Mouse (Mus musculus) forebrain, embryonic 14.5 days (tissue): ENCODE measurements around the gene Inafm1. TPM values are rescaled to one million over a fixed set of nuclear protein-coding genes. Genes with fewer than 3 reads are reported as not detected.
A peak's percentile ranks its signal among the peaks of the same experiment; 100 is the strongest.

Experiments used
- ATAC-seq: fragments of 200-750 bp; cut with Nextera tagmentation; 2 replicates; pipeline ENCODE4 v1.8.0; 2017; ENCODE audit warnings: mild to moderate bottlenecking, moderate library complexity
- DNase-seq: peaks from one replicate; pipeline ENCODE4 v3.0.0-alpha.2; 2015; ENCODE audit warnings: low spot score
- H3K27ac ChIP-seq: fragments of 300-500 bp; sonication (generic); 2 replicates; pipeline ENCODE4 v1.5.1; 2014; ENCODE audit warnings: low read depth, mild to moderate bottlenecking, control low read depth, low read length, moderate library complexity
- H3K27me3 ChIP-seq: fragments of 300-500 bp; sonication (generic); replicated peaks from 2 replicates; pipeline ENCODE4 v1.6.1; 2014; ENCODE audit warnings: low read length, control low read depth, mixed read lengths; ENCODE audit not compliant: control insufficient read depth, insufficient read depth
- H3K36me3 ChIP-seq: fragments of 300-500 bp; sonication (generic); 2 replicates; pipeline ENCODE4 v1.6.1; 2014; ENCODE audit warnings: low read length, control low read depth; ENCODE audit not compliant: control insufficient read depth, insufficient read depth
- H3K4me1 ChIP-seq: fragments of 300-500 bp; sonication (generic); 2 replicates; pipeline ENCODE4 v1.6.1; 2014; ENCODE audit warnings: antibody characterized with exemption, low read length, control low read depth; ENCODE audit not compliant: control insufficient read depth, insufficient read depth
- H3K4me2 ChIP-seq: fragments of 300-500 bp; sonication (generic); 2 replicates; pipeline ENCODE4 v1.6.1; 2014; ENCODE audit warnings: mild to moderate bottlenecking, control low read depth, low read length
- H3K4me3 ChIP-seq: fragments of 300-500 bp; sonication (generic); 2 replicates; pipeline ENCODE4 v1.5.1; 2014; ENCODE audit warnings: low read depth, low read length, control low read depth
- H3K9ac ChIP-seq: fragments of 300-500 bp; sonication (generic); 2 replicates; pipeline ENCODE4 v1.6.1; 2014; ENCODE audit warnings: mild to moderate bottlenecking, low read length, control low read depth, moderate library complexity
- H3K9me3 ChIP-seq: fragments of 300-500 bp; sonication (generic); replicated peaks from 2 replicates; pipeline ENCODE4 v1.6.1; 2016; ENCODE audit warnings: low read length, control low read depth, mixed read lengths; ENCODE audit not compliant: control insufficient read depth
- WGBS: fragments of 180-500 bp; shearing (Covaris S2); extraction: QIAGEN DNeasy Blood & Tissue Kit; methylation state at CpG from one replicate; pipeline ENCODE4 v1.1.7; 2014; 5-methylcytosine and 5-hydroxymethylcytosine counted together
- polyA plus RNA-seq: library from polyadenylated mRNA; unstranded; fragments of >200 nt; fragmentation: Nextera tagmentation; extraction: Ambion mirVana; gene quantifications from 2 replicates; pipeline ENCODE4 v1.2.1, GENCODE M21; 2014

The Inafm1 gene
- polyA plus RNA-seq = 20.4 and 21.0 TPM in 2 replicates

DNA sequence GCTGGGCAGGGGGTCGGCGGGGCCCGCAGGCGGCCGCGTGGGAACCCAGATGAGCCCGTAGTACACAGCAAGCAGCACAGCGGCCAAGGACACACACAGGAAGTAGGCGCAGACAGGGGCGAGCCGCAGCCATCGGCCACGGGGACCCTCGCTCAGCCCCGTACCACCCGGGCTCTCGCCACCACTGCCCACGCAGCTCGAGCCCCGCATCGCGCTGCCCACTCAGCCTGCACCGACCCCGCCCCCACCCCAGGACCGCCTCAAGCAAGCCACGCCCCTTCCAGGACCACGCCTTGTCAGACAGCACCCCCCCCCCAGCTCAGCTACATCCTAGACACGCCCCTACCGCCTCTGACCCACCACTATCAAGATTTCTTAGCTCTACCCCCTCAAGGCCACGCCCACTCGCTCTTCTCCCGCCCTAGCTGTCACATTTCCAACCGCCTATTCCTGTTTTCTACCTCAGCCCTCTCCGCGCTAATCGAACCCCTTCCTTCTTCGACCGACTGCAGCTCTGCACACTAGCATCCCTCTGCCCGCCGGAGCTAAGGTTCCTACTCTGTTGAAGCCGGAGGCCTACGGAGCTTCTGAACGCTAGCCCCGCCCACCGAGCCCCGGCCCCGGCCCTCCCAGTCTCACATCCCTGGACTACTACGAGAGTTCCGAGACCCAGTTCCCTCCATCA is at the start of gene Inafm1:
Gene Inafm1, minus strand, starts transcription at position 537 of the 685 bp plus-strand sequence.
- Histone ChIP-seq H3K9ac (peak within 1 kb of the TSS; percentile 85), H3K36me3 (peaks cover 32% of the 10 kb centered on the region)
- ATAC-seq = peak; percentile 87

DNA sequence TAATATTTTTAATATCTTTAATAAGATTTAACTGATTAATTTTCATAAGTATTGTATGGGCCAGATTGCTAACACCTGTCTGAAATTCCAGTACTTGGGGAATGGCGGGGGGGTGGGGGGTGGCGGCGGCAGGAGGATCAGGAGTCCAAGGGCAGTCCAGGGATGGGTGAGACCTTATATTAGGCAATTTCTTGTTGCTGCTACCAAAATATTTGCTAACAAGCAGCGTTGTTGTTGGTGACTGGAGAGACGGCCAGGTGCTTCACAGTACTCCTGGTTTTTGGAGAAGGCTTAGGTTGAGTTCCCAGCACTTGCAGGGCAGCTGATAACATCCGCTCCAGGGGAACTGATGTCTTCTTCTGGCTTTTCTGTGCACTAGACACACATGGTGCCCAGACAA is 47.1 kb upstream of the Inafm1 start:
- ATAC-seq = no peak
- no peaks in the 10 kb centered on the region for H3K4me1 ChIP-seq
- H3K4me3 ChIP-seq = no peak overlapping the region
- no peak overlapping the region for H3K9ac ChIP-seq
- no peak for DNase-seq
- no peak overlapping the region for H3K4me2 ChIP-seq
- H3K36me3 ChIP-seq = peaks cover 10% of the 10 kb centered on the region; the same call in 1 of the 2 replicates
- no peak overlapping the region for H3K27ac ChIP-seq
- no peaks in the 10 kb centered on the region for H3K9me3 ChIP-seq
- no peaks in the 10 kb centered on the region for H3K27me3 ChIP-seq
- 90% methylated on average over 6 of the region's 6 CpGs for WGBS

More for the DNA sequence above, at the start of gene Inafm1:
- DNase-seq = peak; percentile 97
- Histone ChIP-seq H3K4me3 (peak within 1 kb of the TSS; percentile 81), H3K4me2 (peak within 1 kb of the TSS; percentile 94), H3K27me3 (no peaks in the 10 kb centered on the region), H3K27ac (peak within 1 kb of the TSS; percentile 90), H3K9me3 (no peaks in the 10 kb centered on the region), H3K4me1 (peaks cover 12% of the 10 kb centered on the region; the same call in 1 of the 2 replicates)
- under 1% methylated on average over 45 of the region's 49 CpGs for WGBS

DNA sequence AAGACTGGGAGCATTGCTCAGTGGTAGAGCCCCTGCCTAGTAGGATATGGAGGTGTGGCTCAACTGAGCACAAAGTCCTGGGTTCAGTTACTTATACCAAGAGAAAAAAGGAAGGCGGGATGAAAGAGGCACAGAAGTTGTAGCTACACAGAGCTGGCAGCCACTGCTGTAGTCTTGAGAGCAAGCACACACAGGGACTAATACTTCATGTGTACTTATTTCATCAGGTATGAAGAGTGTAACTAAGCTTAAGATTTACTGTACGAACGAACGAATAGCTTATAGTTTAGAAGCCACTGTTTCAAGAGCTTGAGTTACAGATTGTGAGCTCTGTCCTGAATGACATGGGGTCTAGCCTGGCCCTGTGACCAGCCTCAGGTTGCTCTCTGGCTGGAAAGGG is 45.8 kb upstream of the Inafm1 start:
- Histone ChIP-seq H3K4me2 (no peak overlapping the region), H3K27me3 (no peaks in the 10 kb centered on the region), H3K4me1 (no peaks in the 10 kb centered on the region), H3K9ac (no peak overlapping the region), H3K27ac (no peak overlapping the region), H3K36me3 (peaks cover 8% of the 10 kb centered on the region; the same call in 1 of the 2 replicates), H3K4me3 (no peak overlapping the region), H3K9me3 (no peaks in the 10 kb centered on the region)
- DNase-seq (no peak), ATAC-seq (no peak)
- 91% methylated on average over 4 of the region's 4 CpGs for WGBS

DNA sequence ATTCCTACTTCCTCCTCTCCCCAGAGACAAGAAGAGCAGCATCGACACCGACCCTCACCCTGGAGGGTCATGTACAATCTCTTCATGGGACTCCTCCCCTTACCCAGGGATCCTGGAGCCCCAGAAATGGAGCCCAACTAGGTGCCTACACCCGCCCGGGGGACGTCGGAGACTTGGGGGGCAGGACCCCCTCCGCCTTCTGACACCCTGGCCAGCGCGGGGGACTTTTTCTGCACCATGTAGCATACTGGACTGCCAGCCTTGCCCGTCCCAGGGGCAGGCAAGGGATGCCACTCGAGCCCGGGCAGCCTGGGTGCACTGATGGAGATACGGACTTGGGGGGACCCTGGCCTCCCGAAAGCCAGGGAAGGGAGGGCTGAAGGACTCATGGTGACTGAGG is 43.7 kb upstream of the Inafm1 start:
- no peak for DNase-seq
- Histone ChIP-seq H3K4me3 (no peak overlapping the region), H3K9ac (no peak overlapping the region), H3K36me3 (peaks cover 7% of the 10 kb centered on the region; the same call in 1 of the 2 replicates), H3K27me3 (peaks cover 5% of the 10 kb centered on the region; the same call in 1 of the 2 replicates), H3K4me2 (no peak overlapping the region), H3K27ac (no peak overlapping the region), H3K4me1 (peaks cover 14% of the 10 kb centered on the region), H3K9me3 (no peaks in the 10 kb centered on the region)
- ATAC-seq = no peak
- WGBS = 83% methylated on average over 14 of the region's 14 CpGs

DNA sequence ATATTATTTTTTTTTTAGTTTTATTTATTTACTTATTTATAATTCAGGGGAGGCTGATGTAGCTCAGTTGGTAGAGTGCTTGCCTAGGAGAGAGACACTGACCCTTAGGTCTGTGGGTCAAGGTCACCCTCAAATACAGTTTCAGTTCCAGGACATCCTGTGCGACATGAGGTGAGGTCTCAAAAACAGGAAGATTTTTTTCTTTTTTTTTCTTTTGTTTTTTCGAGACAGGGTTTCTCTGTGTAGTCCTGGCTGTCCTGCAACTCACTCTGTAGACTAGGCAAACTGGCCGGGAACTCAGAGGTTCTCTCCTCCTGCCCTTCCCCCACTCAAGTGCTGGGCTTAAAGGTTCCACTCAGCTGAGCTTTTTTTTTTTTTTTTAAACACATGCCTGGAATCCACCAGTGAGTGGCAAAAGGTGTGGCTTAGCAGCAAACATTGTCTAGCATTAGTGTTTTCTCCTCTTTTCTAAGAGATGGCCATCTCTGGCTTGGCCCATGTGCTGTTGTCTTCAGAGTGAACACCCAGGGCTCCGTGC is 41.9 kb upstream of the Inafm1 start:
- no peak overlapping the region for H3K9ac ChIP-seq
- peaks cover 7% of the 10 kb centered on the region; the same call in 1 of the 2 replicates for H3K36me3 ChIP-seq
- H3K27ac ChIP-seq = no peak overlapping the region
- ATAC-seq (no peak), DNase-seq (no peak)
- H3K9me3 ChIP-seq = no peaks in the 10 kb centered on the region
- H3K4me2 ChIP-seq = no peak overlapping the region
- peaks cover 14% of the 10 kb centered on the region for H3K4me1 ChIP-seq
- peaks cover 11% of the 10 kb centered on the region; the same call in 1 of the 2 replicates for H3K27me3 ChIP-seq
- 74% methylated on average over 4 of the region's 4 CpGs for WGBS
- H3K4me3 ChIP-seq = no peak overlapping the region

DNA sequence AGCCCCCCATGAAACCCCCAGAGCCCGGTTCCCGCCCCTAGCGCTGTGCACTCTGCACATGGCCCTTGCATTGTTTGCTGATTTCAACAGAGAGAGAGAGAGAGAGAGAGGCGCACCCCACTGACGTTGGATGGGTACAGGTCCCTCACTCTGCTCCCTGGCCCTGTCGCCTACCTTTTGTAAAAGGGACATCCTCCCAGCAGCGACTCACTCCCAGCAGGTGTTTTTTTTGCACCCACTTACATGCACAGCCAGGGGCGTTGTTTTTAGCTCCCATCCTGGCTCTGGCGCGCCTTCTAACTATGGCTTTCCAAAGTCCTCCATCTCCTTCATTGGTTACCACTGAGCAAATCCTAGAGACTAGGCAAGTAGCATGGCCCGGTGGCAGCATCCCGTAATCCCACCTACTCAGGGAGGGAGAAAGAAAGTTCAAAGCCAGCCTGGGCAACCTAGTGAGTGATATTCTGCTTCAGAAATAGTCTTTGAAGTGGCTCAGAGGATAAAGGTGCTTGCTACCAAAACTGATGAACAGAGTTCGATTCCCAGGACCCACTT is 40.9 kb upstream of the Inafm1 start:
- H3K9me3 ChIP-seq = no peaks in the 10 kb centered on the region
- peaks cover 7% of the 10 kb centered on the region; the same call in 1 of the 2 replicates for H3K36me3 ChIP-seq
- peaks cover 17% of the 10 kb centered on the region for H3K4me1 ChIP-seq
- H3K4me2 ChIP-seq = peak overlapping the region; percentile 95
- H3K9ac ChIP-seq = peak overlapping the region; percentile 80
- H3K4me3 ChIP-seq = peak overlapping the region; percentile 58
- peak overlapping the region; percentile 91 for H3K27ac ChIP-seq
- 5% methylated on average over 12 of the region's 13 CpGs for WGBS
- H3K27me3 ChIP-seq = peaks cover 11% of the 10 kb centered on the region; the same call in 1 of the 2 replicates
- no peak for DNase-seq
- no peak for ATAC-seq

DNA sequence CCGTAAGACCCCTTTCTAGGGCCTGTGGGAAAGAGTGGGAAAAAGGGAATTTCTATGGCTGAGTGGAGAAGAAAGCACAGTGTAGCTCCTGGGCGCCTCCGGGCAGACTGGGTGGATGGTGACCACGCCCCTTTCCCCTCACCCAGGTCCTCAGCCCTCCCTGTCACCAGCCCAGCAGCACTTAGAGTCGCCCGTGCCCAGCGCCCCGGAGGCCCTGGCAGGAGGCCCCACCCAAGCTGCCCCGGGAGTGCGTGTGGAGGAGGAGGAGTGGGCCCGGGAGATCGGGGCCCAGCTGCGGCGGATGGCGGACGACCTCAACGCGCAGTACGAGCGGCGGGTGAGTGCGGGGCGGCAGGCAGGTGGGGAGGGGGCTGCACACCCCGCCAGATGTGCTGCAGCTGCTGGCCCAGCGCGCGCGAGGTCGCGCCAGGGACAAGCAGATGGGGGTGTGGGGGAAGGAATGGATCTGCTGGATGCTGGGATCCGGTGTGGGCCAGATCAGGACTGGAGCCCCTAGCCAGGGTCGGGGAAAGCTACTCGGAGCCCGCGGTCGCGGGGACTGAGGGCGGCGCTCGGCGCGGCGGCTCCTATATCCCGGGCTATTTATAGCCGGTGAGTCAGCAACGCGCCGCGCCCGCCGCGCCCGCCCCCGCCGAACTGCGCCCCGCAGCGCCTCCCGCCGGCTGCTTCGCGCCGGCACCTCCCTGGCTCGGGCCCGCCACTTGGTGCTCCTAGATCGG is 40.2 kb upstream of the Inafm1 start:
- peak; percentile 62 for ATAC-seq
- peaks cover 7% of the 10 kb centered on the region; the same call in 1 of the 2 replicates for H3K36me3 ChIP-seq
- peaks cover 11% of the 10 kb centered on the region; the same call in 1 of the 2 replicates for H3K27me3 ChIP-seq
- DNase-seq = peak; percentile 80
- H3K4me1 ChIP-seq = peaks cover 17% of the 10 kb centered on the region
- WGBS = 0% methylated on average over 46 of the region's 66 CpGs
- H3K9ac ChIP-seq = peak overlapping the region; percentile 80
- peak overlapping the region; percentile 91 for H3K27ac ChIP-seq
- peak overlapping the region; percentile 58 for H3K4me3 ChIP-seq
- no peaks in the 10 kb centered on the region for H3K9me3 ChIP-seq
- peak overlapping the region; percentile 95 for H3K4me2 ChIP-seq

DNA sequence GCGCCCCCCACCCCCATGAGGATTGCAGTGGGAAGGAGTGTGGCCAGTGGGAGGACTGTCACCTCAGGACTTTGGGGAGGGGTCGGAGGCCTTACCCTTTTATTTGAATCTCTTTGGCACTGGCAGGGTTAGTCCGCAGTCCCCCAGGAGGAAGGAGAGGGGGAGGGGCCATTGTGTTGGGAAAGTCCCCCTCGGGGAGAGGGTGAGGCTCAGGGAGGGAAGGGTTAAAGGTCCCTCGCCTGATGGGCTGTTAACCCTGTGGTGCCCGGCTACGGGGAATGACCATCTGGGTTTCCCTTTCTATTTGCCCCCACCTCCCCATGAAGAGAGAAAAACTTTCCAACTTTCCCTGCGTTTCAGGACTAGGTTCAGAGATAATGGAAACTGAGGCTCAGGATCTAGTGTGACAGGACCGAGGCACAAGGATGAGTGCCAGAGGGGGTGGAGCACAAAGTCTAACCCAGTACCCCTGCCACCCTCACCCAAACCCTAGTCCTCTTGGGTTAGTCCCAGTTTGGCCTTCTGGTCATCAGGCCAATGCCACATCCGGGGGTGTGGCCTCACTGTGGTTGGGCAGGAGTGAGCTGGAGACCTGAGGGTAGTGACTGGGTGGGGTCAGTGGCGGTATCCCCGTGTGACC is 39.4 kb upstream of the Inafm1 start:
- Histone ChIP-seq H3K9ac (peak overlapping the region; percentile 80), H3K36me3 (peaks cover 7% of the 10 kb centered on the region; the same call in 1 of the 2 replicates), H3K4me2 (peak overlapping the region; percentile 95), H3K9me3 (no peaks in the 10 kb centered on the region), H3K4me1 (peaks cover 17% of the 10 kb centered on the region), H3K27ac (peak overlapping the region; percentile 91), H3K4me3 (peak overlapping the region; percentile 58), H3K27me3 (peaks cover 11% of the 10 kb centered on the region; the same call in 1 of the 2 replicates)
- WGBS = under 1% methylated on average over 12 of the region's 12 CpGs
- no peak for ATAC-seq
- DNase-seq = peak; percentile 57
